Mouse (Mus musculus) intestine, embryonic 15.5 days (tissue): Measurements from ENCODE around the gene Fam196b. TPM values are rescaled to one million over a fixed set of nuclear protein-coding genes. Genes with fewer than 3 reads are reported as not detected.

Experiments used
- ATAC-seq: fragments of 200-750 bp; cut with Nextera tagmentation; 2 replicates; pipeline ENCODE4 v1.8.0; 2017; ENCODE audit warnings: moderate TSS enrichment, moderate library complexity
- H3K27ac ChIP-seq: fragments of 300-500 bp; sonication (generic); 2 replicates; pipeline ENCODE4 v1.5.1; 2015; ENCODE audit warnings: mild to moderate bottlenecking, inconsistent platforms
- H3K27me3 ChIP-seq: fragments of 300-500 bp; sonication (generic); replicated peaks from 2 replicates; pipeline ENCODE4 v1.6.1; 2015; ENCODE audit warnings: inconsistent platforms
- H3K36me3 ChIP-seq: fragments of 300-500 bp; sonication (generic); 2 replicates; pipeline ENCODE4 v1.6.1; 2015; ENCODE audit warnings: inconsistent platforms
- H3K4me1 ChIP-seq: fragments of 300-500 bp; sonication (generic); replicated peaks from 2 replicates; pipeline ENCODE4 v1.6.1; 2015; ENCODE audit warnings: inconsistent platforms
- H3K4me2 ChIP-seq: fragments of 300-500 bp; sonication (generic); replicated peaks from 2 replicates; pipeline ENCODE4 v1.6.1; 2015; ENCODE audit warnings: mild to moderate bottlenecking, inconsistent platforms
- H3K4me3 ChIP-seq: fragments of 300-500 bp; sonication (generic); replicated peaks from 2 replicates; pipeline ENCODE4 v1.5.1; 2015; ENCODE audit warnings: inconsistent platforms
- H3K9ac ChIP-seq: fragments of 300-500 bp; sonication (generic); 2 replicates; pipeline ENCODE4 v1.6.1; 2015; ENCODE audit warnings: inconsistent platforms
- H3K9me3 ChIP-seq: fragments of 300-500 bp; sonication (generic); 2 replicates; pipeline ENCODE4 v1.6.1; 2016; ENCODE audit warnings: inconsistent platforms
- WGBS: fragments of 180-500 bp; shearing (Covaris S2); methylation state at CpG from one replicate; pipeline ENCODE4 v1.1.7; 2015; 5-methylcytosine and 5-hydroxymethylcytosine counted together
- polyA plus RNA-seq: library from polyadenylated mRNA; unstranded; fragments of >200 nt; fragmentation: Nextera tagmentation; extraction: Ambion mirVana; gene quantifications from 2 replicates; pipeline ENCODE4 v1.2.1, GENCODE M21; 2015

The Fam196b gene
- polyA plus RNA-seq, 1 experiment from 2014 or later: 0.21 TPM

DNA sequence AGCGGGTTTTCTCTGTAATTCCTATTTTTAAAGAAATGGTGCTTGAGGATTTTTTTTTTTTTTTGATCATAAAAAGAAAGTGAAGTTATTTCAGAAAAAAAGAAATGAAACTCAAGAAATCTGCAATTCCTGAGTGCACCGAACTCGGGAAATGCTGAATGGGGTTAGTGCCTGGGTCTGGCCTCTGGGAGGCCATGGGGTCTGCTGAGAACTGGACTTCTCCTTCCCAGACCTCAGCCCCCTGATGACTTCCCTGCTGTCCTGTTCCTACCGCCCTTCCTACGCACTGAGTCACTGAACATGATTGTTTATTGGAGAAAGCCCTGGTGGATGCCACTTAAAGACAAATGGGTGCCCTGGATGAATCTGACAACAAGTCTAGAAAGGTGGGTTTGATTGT is 112.6 kb downstream of the Fam196b start:
- Histone ChIP-seq H3K36me3 (no peaks in the 10 kb centered on the region), H3K9ac (no peak overlapping the region), H3K4me2 (no peak overlapping the region), H3K9me3 (no peaks in the 10 kb centered on the region), H3K4me3 (no peak overlapping the region), H3K4me1 (no peaks in the 10 kb centered on the region), H3K27me3 (no peaks in the 10 kb centered on the region), H3K27ac (no peak overlapping the region)
- ATAC-seq: no peak
- 78% methylated on average over 5 of the region's 5 CpGs for WGBS

DNA sequence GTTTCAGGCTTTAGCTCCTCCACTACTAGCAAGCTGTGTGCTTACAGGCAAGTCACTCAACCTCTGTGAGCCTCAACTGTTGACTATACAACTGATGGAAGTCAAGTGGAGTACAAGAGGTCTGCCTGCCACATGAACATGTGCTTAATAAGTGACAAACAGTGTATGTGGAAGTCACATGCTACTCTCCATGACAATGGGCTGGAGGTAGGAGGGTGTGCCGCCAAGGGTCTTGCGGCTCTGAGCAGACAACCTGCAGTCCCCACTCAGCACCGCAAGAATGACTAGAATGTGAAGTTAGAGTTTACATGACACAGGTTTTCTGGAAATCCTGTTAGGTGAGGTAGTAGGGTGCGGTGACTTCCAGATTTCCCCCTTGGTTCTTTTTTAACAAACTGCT is 116.3 kb downstream of the Fam196b start:
- Histone ChIP-seq H3K4me3 (no peak overlapping the region), H3K27ac (no peak overlapping the region), H3K27me3 (no peaks in the 10 kb centered on the region), H3K4me2 (no peak overlapping the region), H3K36me3 (no peaks in the 10 kb centered on the region), H3K9me3 (no peaks in the 10 kb centered on the region), H3K9ac (no peak overlapping the region), H3K4me1 (no peaks in the 10 kb centered on the region)
- 66% methylated on average over 4 of the region's 4 CpGs for WGBS
- no peak for ATAC-seq

DNA sequence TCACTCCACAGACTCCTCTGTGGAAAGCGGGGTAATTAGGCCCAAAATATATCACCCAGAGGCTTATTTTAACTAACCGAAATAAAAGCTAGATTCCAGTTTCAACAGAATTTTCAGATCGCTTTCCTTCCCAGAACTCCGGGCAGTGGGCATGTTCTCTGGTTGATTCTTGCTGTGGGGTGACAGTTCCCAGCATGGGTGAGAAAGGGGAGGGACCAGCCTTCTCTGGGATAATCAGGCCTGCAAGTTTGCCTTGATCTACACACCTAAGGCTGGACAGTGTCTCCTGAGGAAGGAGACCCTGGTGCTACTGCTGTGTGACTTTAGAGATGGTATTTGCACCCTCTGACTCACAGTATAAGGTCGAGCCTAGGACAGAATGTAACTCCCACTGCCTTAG is 116.7 kb downstream of the Fam196b start:
- Histone ChIP-seq H3K9ac (no peak overlapping the region), H3K4me3 (no peak overlapping the region), H3K9me3 (no peaks in the 10 kb centered on the region), H3K36me3 (no peaks in the 10 kb centered on the region), H3K27me3 (no peaks in the 10 kb centered on the region), H3K4me2 (no peak overlapping the region), H3K27ac (no peak overlapping the region), H3K4me1 (no peaks in the 10 kb centered on the region)
- ATAC-seq: no peak
- 53% methylated on average over 5 of the region's 5 CpGs for WGBS

DNA sequence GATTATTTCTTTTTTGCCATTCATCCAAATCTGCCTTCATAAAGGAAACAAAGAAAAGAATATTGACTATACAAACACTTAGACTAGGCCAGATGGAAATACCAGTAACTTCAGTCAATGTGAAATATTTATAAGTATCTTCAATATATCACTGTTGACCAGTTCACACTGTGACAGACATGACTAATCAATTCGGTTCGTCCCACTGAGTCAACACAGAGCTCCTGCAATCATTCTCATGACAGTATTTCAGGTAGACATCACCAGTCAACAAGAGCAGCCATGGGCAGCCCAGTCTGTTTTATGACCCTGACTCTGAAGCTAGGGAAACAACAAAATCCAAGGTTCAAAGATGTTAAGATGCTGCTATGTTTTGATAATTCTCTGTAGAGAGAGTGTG is 117.4 kb downstream of the Fam196b start:
- no peaks in the 10 kb centered on the region for H3K4me1 ChIP-seq
- H3K4me3 ChIP-seq: no peak overlapping the region
- no peaks in the 10 kb centered on the region for H3K36me3 ChIP-seq
- H3K9me3 ChIP-seq: no peaks in the 10 kb centered on the region
- no peak overlapping the region for H3K27ac ChIP-seq
- no peak overlapping the region for H3K4me2 ChIP-seq
- ATAC-seq: no peak
- 73% methylated on average over 2 of the region's 2 CpGs for WGBS
- H3K27me3 ChIP-seq: no peaks in the 10 kb centered on the region
- no peak overlapping the region for H3K9ac ChIP-seq

DNA sequence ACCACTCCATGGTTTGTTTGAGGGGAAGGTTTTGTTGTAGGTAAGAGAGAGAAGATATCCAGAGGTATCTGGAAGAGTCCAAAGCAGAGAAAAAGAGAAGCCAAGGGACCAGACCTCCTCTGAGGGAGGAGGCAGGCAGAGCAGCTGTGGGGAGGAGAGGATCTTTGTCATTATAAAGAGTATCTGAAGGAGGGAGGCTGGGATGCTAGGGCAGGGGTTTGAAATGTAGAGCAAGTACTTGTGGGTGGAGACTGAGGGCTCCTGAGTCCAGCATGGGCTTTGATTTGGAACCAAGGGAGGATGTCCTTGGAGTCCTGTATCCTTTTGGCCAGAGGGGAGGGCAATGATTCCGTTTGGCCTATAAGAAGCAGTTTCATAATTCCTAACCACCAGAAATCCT is 122.8 kb downstream of the Fam196b start:
- no peak overlapping the region for H3K4me3 ChIP-seq
- 64% methylated on average over 1 of the region's 1 CpGs for WGBS

DNA sequence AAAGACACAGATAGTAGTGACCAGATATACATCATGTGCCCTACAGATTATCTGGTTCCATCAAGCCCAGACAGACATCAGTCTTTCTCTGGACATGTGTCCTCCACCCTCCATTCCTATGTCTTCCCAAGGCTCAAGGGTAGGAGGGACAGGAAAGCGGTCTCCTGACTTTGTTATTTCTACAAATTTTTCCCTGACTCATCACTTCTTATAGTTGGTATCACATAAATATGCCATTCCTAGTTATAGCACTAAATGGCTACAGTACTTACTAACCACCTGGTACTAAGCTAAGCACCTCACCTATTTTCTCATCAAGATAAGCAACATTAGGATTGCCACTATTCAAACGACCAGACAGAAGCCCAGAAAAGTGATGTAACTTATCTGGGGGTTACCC is 123.8 kb downstream of the Fam196b start:
- H3K36me3 ChIP-seq: no peaks in the 10 kb centered on the region
- H3K27ac ChIP-seq: no peak overlapping the region
- no peak overlapping the region for H3K9ac ChIP-seq
- 52% methylated on average over 2 of the region's 2 CpGs for WGBS
- no peak overlapping the region for H3K4me3 ChIP-seq
- H3K27me3 ChIP-seq: no peaks in the 10 kb centered on the region
- H3K4me1 ChIP-seq: no peaks in the 10 kb centered on the region
- no peaks in the 10 kb centered on the region for H3K9me3 ChIP-seq
- H3K4me2 ChIP-seq: no peak overlapping the region
- no peak for ATAC-seq

More for the DNA sequence above, 122.8 kb downstream of the Fam196b start:
- no peak for ATAC-seq
- no peaks in the 10 kb centered on the region for H3K36me3 ChIP-seq
- H3K9ac ChIP-seq: no peak overlapping the region
- H3K9me3 ChIP-seq: no peaks in the 10 kb centered on the region
- no peaks in the 10 kb centered on the region for H3K4me1 ChIP-seq
- no peak overlapping the region for H3K27ac ChIP-seq
- no peaks in the 10 kb centered on the region for H3K27me3 ChIP-seq
- H3K4me2 ChIP-seq: no peak overlapping the region

DNA sequence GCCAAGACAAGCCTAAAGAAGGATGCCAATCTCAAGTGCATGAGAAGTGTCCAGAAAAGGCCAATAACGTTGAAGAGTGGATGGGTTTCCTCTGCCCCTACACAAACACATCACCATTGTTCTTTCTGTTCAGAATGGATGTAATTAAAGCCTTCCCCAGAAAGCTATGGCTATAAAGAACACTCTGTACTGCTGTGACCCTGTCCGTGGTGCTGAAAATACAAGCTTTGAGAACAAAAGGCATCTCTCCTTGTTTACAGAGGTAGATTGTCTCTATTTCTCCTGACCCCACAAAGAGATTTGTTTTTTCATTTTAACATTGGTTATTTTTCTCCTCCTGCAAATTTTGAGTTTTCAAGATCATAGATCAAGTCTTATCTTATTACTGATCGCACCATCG is 133.3 kb downstream of the Fam196b start:
- Histone ChIP-seq H3K4me3 (no peak overlapping the region), H3K9me3 (no peaks in the 10 kb centered on the region), H3K9ac (no peak overlapping the region), H3K4me1 (no peaks in the 10 kb centered on the region), H3K27me3 (no peaks in the 10 kb centered on the region), H3K27ac (no peak overlapping the region), H3K36me3 (no peaks in the 10 kb centered on the region), H3K4me2 (no peak overlapping the region)
- no peak for ATAC-seq
- WGBS: 41% methylated on average over 4 of the region's 4 CpGs

DNA sequence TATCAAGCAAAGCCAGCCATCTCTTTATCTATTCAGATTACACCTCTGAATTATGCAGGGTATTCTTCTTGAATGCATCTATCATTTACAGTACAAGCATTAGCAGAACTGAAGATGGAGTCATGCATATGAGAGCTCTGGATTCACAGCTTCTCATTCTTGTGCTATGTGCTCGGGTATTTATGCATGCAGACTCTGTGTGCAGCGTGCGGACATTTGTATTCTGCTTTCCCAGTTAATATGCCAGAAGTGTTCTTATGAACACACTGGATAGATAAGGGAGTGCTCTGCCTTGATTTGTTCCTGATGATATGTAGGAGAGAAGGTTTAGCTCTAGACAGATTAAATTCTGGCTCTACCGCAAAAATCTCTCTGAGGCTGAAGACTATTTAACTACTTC is 135.3 kb downstream of the Fam196b start:
- H3K9me3 ChIP-seq: no peaks in the 10 kb centered on the region
- no peak overlapping the region for H3K9ac ChIP-seq
- WGBS: 92% methylated on average over 4 of the region's 4 CpGs
- no peaks in the 10 kb centered on the region for H3K27me3 ChIP-seq
- H3K27ac ChIP-seq: no peak overlapping the region
- H3K36me3 ChIP-seq: no peaks in the 10 kb centered on the region
- ATAC-seq: no peak
- no peak overlapping the region for H3K4me2 ChIP-seq
- no peak overlapping the region for H3K4me3 ChIP-seq
- H3K4me1 ChIP-seq: no peaks in the 10 kb centered on the region

DNA sequence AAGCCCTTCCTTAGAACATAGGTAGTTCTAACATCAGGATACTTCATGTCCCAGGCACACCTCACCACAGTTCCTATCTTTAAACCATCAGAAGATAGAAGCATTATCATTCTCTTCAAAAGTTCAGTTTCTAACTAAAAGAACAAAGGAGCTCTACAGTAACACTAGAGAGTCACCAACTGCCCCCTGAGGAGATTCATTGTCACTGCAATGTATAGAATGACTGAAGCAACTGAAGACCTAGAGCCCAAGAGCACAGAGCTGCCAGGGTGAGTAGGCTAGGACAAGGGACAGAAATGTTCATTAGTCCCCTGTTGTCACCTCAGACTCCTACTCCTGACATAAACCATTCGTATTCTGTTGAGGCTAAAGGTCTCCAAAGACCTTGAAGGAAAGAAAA is 152.4 kb downstream of the Fam196b start:
- Histone ChIP-seq H3K9ac (no peak overlapping the region), H3K9me3 (no peaks in the 10 kb centered on the region), H3K4me3 (no peak overlapping the region), H3K36me3 (no peaks in the 10 kb centered on the region), H3K4me2 (no peak overlapping the region), H3K4me1 (no peaks in the 10 kb centered on the region), H3K27me3 (no peaks in the 10 kb centered on the region), H3K27ac (no peak overlapping the region)
- WGBS: 74% methylated on average over 1 of the region's 1 CpGs
- no peak for ATAC-seq

DNA sequence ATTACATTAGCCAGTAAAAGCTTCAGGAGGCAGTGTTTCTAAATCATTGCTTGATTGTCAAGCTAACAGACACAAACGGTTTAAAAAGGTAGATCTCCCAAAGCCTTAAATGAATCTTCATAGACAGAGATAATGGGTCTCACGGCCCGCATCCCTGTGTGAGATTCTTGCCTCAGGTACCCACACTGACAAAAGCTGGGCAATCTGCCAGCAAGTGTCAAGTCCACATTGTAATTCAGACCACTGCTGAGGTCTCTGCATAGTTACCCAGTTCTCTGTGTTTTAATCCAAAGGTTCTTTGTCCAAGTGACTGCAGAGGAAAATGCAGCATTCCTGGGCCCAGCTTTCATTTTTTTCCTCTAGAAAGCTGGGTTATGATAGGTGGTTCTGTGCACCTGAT is 153.9 kb downstream of the Fam196b start:
- Histone ChIP-seq H3K36me3 (no peaks in the 10 kb centered on the region), H3K4me1 (no peaks in the 10 kb centered on the region), H3K27ac (no peak overlapping the region), H3K9me3 (no peaks in the 10 kb centered on the region), H3K27me3 (no peaks in the 10 kb centered on the region), H3K4me2 (no peak overlapping the region), H3K4me3 (no peak overlapping the region), H3K9ac (no peak overlapping the region)
- 67% methylated on average over 3 of the region's 3 CpGs for WGBS
- ATAC-seq: no peak

DNA sequence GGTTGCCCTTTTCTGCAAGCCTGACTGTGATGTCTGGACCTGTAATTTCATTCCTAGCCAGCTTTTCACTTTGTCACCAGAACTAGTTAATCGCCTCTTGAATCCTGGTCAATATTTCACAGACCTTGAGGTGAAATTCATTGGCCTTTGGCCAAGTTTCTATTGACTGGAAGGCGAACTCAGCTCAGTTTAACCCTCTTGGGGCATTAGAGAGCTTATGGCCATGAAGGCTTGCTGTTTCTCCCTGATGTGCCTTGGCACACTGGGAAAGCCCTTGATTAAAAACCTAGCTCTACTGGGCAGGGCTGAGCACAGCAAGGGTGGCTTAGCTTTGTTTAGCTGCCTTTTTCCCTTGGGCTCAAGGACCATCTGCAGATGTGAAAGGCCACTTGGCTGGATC is 155.2 kb downstream of the Fam196b start:
- Histone ChIP-seq H3K36me3 (no peaks in the 10 kb centered on the region), H3K9me3 (no peaks in the 10 kb centered on the region), H3K4me2 (no peak overlapping the region), H3K27ac (no peak overlapping the region), H3K4me1 (no peaks in the 10 kb centered on the region), H3K9ac (no peak overlapping the region), H3K4me3 (no peak overlapping the region), H3K27me3 (no peaks in the 10 kb centered on the region)
- no peak for ATAC-seq
- WGBS: 63% methylated on average over 2 of the region's 2 CpGs
